Mouse (Mus musculus) urinary bladder, adult 2 months (tissue): ENCODE measurements around the gene Vamp5. TPM values are rescaled to one million over a fixed set of nuclear protein-coding genes. Genes with fewer than 3 reads are reported as not detected.

Experiments
- DNase-seq: peaks from one replicate; pipeline ENCODE4 v3.0.0; 2022; ENCODE audit warnings: low spot score
- polyA plus RNA-seq: library from polyadenylated mRNA; depleted of rRNA; stranded (reverse); fragments of >200 nt; gene quantifications from 2 replicates; pipeline ENCODE4 v1.2.3, GENCODE M21; 2012

Vamp5 gene
- polyA plus RNA-seq, 1 experiment, result 102 TPM

- DNase-seq, result peak; percentile 76
Observed at GRCm38 (mm10) chr6:72389941-72390771, 9.9 kb upstream of the Vamp5 start, which contains the start of gene Vamp8. Gene Vamp8 (minus strand): TSS chr6:72390703.

- DNase-seq, result peak; percentile 45
Observed at GRCm38 (mm10) chr6:72389471-72389940, 9.2 kb upstream of the Vamp5 start.

- no peak for DNase-seq
Observed at GRCm38 (mm10) chr6:72388791-72389329, 8.6 kb upstream of the Vamp5 start.

- DNase-seq, result no peak
Observed at GRCm38 (mm10) chr6:72388266-72388665, 8.0 kb upstream of the Vamp5 start.

- DNase-seq, result no peak
Observed at GRCm38 (mm10) chr6:72387816-72388215, 7.5 kb upstream of the Vamp5 start.

GRCm38 (mm10) chr6:72386561-72386960 is 6.3 kb upstream of the Vamp5 start:
- DNase-seq, result no peak

GRCm38 (mm10) chr6:72385258-72385657 is 5.0 kb upstream of the Vamp5 start:
- DNase-seq, result no peak

- no peak for DNase-seq
Observed at GRCm38 (mm10) chr6:72383952-72384351, 3.7 kb upstream of the Vamp5 start.

GRCm38 (mm10) chr6:72383142-72383820 is 3.0 kb upstream of the Vamp5 start:
- DNase-seq, result no peak

- DNase-seq, result no peak
Observed at GRCm38 (mm10) chr6:72382494-72382893, 2.2 kb upstream of the Vamp5 start.

- no peak for DNase-seq
Observed at GRCm38 (mm10) chr6:72379377-72380130, 714 bp downstream of the Vamp5 start.

- no peak for DNase-seq
Observed at GRCm38 (mm10) chr6:72378510-72379234, 1.6 kb downstream of the Vamp5 start.

GRCm38 (mm10) chr6:72374820-72375563 is 5.3 kb downstream of the Vamp5 start:
- DNase-seq, result no peak

GRCm38 (mm10) chr6:72374206-72374605 is 6.1 kb downstream of the Vamp5 start:
- DNase-seq, result no peak

- DNase-seq, result no peak
Observed at GRCm38 (mm10) chr6:72373184-72373583, 7.1 kb downstream of the Vamp5 start.

- no peak for DNase-seq
Observed at GRCm38 (mm10) chr6:72371571-72371970, 8.7 kb downstream of the Vamp5 start.

- DNase-seq, result no peak
Observed at GRCm38 (mm10) chr6:72371147-72371546, 9.1 kb downstream of the Vamp5 start.

GRCm38 (mm10) chr6:72370091-72370490 is 10.2 kb downstream of the Vamp5 start:
- no peak for DNase-seq

- DNase-seq, result no peak
Observed at GRCm38 (mm10) chr6:72369557-72369956, 10.7 kb downstream of the Vamp5 start.

GRCm38 (mm10) chr6:72367460-72367974 is 12.8 kb downstream of the Vamp5 start:
- no peak for DNase-seq
